Mouse (Mus musculus): ENCODE data around the gene Ptpn23. TPM values are rescaled to one million over a fixed set of nuclear protein-coding genes. Genes with fewer than 3 reads are reported as not detected.
"Not testable (repeated sequence)": the region's sequence is repeated elsewhere in the genome, so short reads cannot be mapped to it uniquely, and the experiment has no call there.

Gene Ptpn23
- polyA plus RNA-seq, 1 experiment from 2014 or later: 7.4 TPM

- no peak overlapping the region for H3K9ac ChIP-seq
- H3K4me3 ChIP-seq: no peak overlapping the region
- peaks cover 11% of the 10 kb centered on the region; the same call in 1 of the 2 replicates for H3K4me1 ChIP-seq
- peaks cover 91% of the 10 kb centered on the region for H3K36me3 ChIP-seq
- H3K9me3 ChIP-seq (replicated peaks): no peaks in the 10 kb centered on the region
- no peak overlapping the region for H3K4me2 ChIP-seq
- WGBS (ENCODE audit: insufficient replicate concordance): 84% methylated on average over 8 of the region's 8 CpGs
- ATAC-seq: no peak
- H3K27me3 ChIP-seq (replicated peaks): no peaks in the 10 kb centered on the region
- H3K27ac ChIP-seq: no peak overlapping the region
Observed at GRCm38 (mm10) chr9:110379361-110379760, 28.7 kb downstream of the Ptpn23 start.

- not testable (repeated sequence) for H3K27ac ChIP-seq; H3K4me2 ChIP-seq; H3K27me3 ChIP-seq (replicated peaks); H3K4me3 ChIP-seq; H3K9ac ChIP-seq; ATAC-seq; H3K9me3 ChIP-seq (replicated peaks)
- H3K4me1 ChIP-seq: peaks cover 11% of the 10 kb centered on the region; the same call in 1 of the 2 replicates
- peaks cover 90% of the 10 kb centered on the region for H3K36me3 ChIP-seq
- 82% methylated on average over 12 of the region's 15 CpGs for WGBS (ENCODE audit: insufficient replicate concordance)
Observed at GRCm38 (mm10) chr9:110377655-110378054, 30.4 kb downstream of the Ptpn23 start.

DNA sequence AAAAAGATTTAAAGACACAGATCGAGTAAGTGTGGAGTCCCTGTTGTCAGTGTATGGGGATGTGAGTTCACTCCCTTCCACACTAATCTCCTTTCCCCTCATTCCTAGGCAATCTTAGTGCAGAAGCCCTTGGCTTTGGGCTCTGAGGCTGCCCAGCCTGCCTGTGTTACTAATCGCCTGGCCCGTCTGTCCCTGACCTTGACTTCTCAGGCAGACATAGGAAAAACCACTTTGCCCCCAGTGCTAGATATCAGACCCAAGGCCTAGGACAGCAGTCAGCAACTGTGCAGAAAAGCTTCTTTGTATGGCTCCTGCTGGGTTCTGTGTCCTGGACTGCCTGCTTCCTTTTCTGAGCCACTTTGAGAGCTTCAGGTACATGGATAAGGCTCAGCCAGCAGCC lies 32.3 kb downstream of the Ptpn23 start:
- peaks cover 79% of the 10 kb centered on the region for H3K36me3 ChIP-seq
- ATAC-seq: no peak
- H3K4me3 ChIP-seq: no peak overlapping the region
- WGBS (ENCODE audit: insufficient replicate concordance): 84% methylated on average over 3 of the region's 3 CpGs
- no peak overlapping the region for H3K9ac ChIP-seq
- no peaks in the 10 kb centered on the region for H3K27me3 ChIP-seq (replicated peaks)
- no peak overlapping the region for H3K4me2 ChIP-seq
- H3K4me1 ChIP-seq: peaks cover 4% of the 10 kb centered on the region; the same call in 1 of the 2 replicates
- no peaks in the 10 kb centered on the region for H3K9me3 ChIP-seq (replicated peaks)
- H3K27ac ChIP-seq: no peak overlapping the region

GRCm38 (mm10) chr9:110373871-110374270 lies 34.1 kb downstream of the Ptpn23 start:
- Histone ChIP-seq H3K9me3 (replicated peaks) (no peaks in the 10 kb centered on the region), H3K4me3 (no peak overlapping the region), H3K27me3 (replicated peaks) (no peaks in the 10 kb centered on the region), H3K4me1 (no peaks in the 10 kb centered on the region), H3K27ac (no peak overlapping the region), H3K36me3 (peaks cover 61% of the 10 kb centered on the region), H3K4me2 (no peak overlapping the region), H3K9ac (no peak overlapping the region)
- ATAC-seq: no peak
- 81% methylated on average over 13 of the region's 13 CpGs for WGBS (ENCODE audit: insufficient replicate concordance)

- 86% methylated on average over 3 of the region's 3 CpGs for WGBS (ENCODE audit: insufficient replicate concordance)
- ATAC-seq: no peak
- Histone ChIP-seq H3K27me3 (replicated peaks) (no peaks in the 10 kb centered on the region), H3K4me2 (no peak overlapping the region), H3K4me1 (peaks cover 4% of the 10 kb centered on the region; the same call in 1 of the 2 replicates), H3K9ac (no peak overlapping the region), H3K27ac (no peak overlapping the region), H3K9me3 (replicated peaks) (no peaks in the 10 kb centered on the region), H3K36me3 (peaks cover 49% of the 10 kb centered on the region), H3K4me3 (no peak overlapping the region)
Observed at GRCm38 (mm10) chr9:110369860-110370259, 38.2 kb downstream of the Ptpn23 start.

DNA sequence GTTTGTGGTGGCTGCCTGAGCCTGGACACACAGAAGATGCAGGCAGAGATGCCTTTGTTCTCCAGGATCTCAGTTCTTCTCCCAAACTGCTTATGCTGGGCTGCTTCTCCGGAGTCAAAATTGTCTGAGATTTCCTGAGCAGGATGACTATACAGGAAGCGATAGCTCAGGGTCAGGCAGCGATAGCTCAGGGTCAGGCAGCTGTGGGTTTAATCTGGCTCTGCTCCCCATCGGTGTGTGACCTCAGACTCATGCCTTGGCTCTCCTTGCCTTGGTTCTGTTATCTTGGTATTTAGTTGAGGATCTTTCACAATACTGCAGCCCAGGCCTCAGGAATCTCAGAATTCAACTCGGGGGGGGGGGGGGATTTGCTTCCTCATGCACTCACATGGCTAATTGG lies 41.3 kb downstream of the Ptpn23 start:
- no peak overlapping the region for H3K27ac ChIP-seq
- no peaks in the 10 kb centered on the region for H3K27me3 ChIP-seq (replicated peaks)
- peaks cover 47% of the 10 kb centered on the region for H3K36me3 ChIP-seq
- H3K9ac ChIP-seq: no peak overlapping the region
- H3K4me3 ChIP-seq: no peak overlapping the region
- peaks cover 4% of the 10 kb centered on the region; the same call in 1 of the 2 replicates for H3K4me1 ChIP-seq
- ATAC-seq: no peak
- no peaks in the 10 kb centered on the region for H3K9me3 ChIP-seq (replicated peaks)
- H3K4me2 ChIP-seq: no peak overlapping the region
- WGBS (ENCODE audit: insufficient replicate concordance): 58% methylated on average over 5 of the region's 5 CpGs

- Histone ChIP-seq H3K27ac (no peak overlapping the region), H3K4me2 (no peak overlapping the region), H3K36me3 (peaks cover 40% of the 10 kb centered on the region), H3K9ac (no peak overlapping the region), H3K4me3 (no peak overlapping the region), H3K4me1 (peaks cover 7% of the 10 kb centered on the region; the same call in 1 of the 2 replicates), H3K9me3 (replicated peaks) (no peaks in the 10 kb centered on the region), H3K27me3 (replicated peaks) (no peaks in the 10 kb centered on the region)
- peak; percentile 74 for ATAC-seq
- 67% methylated on average over 10 of the region's 10 CpGs for WGBS (ENCODE audit: insufficient replicate concordance)
Observed at GRCm38 (mm10) chr9:110362337-110362736, 45.7 kb downstream of the Ptpn23 start.

GRCm38 (mm10) chr9:110361299-110361698 lies 46.7 kb downstream of the Ptpn23 start:
- Histone ChIP-seq H3K4me3 (no peak overlapping the region), H3K4me2 (no peak overlapping the region), H3K9me3 (replicated peaks) (no peaks in the 10 kb centered on the region), H3K27me3 (replicated peaks) (no peaks in the 10 kb centered on the region), H3K4me1 (0 out of 2 replicates have a peak, but pooled peaks cover 5% of the 10 kb centered on the region), H3K27ac (no peak overlapping the region), H3K9ac (no peak overlapping the region), H3K36me3 (peaks cover 41% of the 10 kb centered on the region)
- ATAC-seq: 0 out of 2 replicates have a peak, but pooled peaks have one; percentile 45
- WGBS (ENCODE audit: insufficient replicate concordance): 76% methylated on average over 12 of the region's 12 CpGs

- peaks cover 46% of the 10 kb centered on the region for H3K36me3 ChIP-seq
- 55% methylated on average over 2 of the region's 2 CpGs for WGBS (ENCODE audit: insufficient replicate concordance)
- H3K4me1 ChIP-seq: 0 out of 2 replicates have a peak, but pooled peaks cover 5% of the 10 kb centered on the region
- H3K9ac ChIP-seq: no peak overlapping the region
- peak; percentile 33; the same call in 1 of the 2 replicates for ATAC-seq
- H3K27ac ChIP-seq: no peak overlapping the region
- H3K4me3 ChIP-seq: no peak overlapping the region
- no peak overlapping the region for H3K4me2 ChIP-seq
- no peaks in the 10 kb centered on the region for H3K27me3 ChIP-seq (replicated peaks)
- no peaks in the 10 kb centered on the region for H3K9me3 ChIP-seq (replicated peaks)
Observed at GRCm38 (mm10) chr9:110358341-110358740, 49.7 kb downstream of the Ptpn23 start.

GRCm38 (mm10) chr9:110351932-110352632 lies 55.9 kb downstream of the Ptpn23 start:
- no peaks in the 10 kb centered on the region for H3K27me3 ChIP-seq (replicated peaks)
- WGBS (ENCODE audit: insufficient replicate concordance): 46% methylated on average over 8 of the region's 8 CpGs
- H3K9me3 ChIP-seq (replicated peaks): no peaks in the 10 kb centered on the region
- peaks cover 34% of the 10 kb centered on the region for H3K4me1 ChIP-seq
- ATAC-seq: no peak
- H3K27ac ChIP-seq: no peak overlapping the region
- no peak overlapping the region for H3K4me2 ChIP-seq
- H3K4me3 ChIP-seq: no peak overlapping the region
- H3K36me3 ChIP-seq: peaks cover 33% of the 10 kb centered on the region
- no peak overlapping the region for H3K9ac ChIP-seq

- Histone ChIP-seq H3K9ac (no peak overlapping the region), H3K9me3 (replicated peaks) (no peaks in the 10 kb centered on the region), H3K36me3 (peaks cover 29% of the 10 kb centered on the region), H3K27ac (0 out of 2 replicates have a peak overlapping the region, but pooled peaks have one; percentile 25), H3K4me3 (no peak overlapping the region), H3K4me1 (peaks cover 34% of the 10 kb centered on the region), H3K27me3 (replicated peaks) (no peaks in the 10 kb centered on the region), H3K4me2 (no peak overlapping the region)
- ATAC-seq: no peak
- 51% methylated on average over 2 of the region's 2 CpGs for WGBS (ENCODE audit: insufficient replicate concordance)
Observed at GRCm38 (mm10) chr9:110351350-110351749, 56.7 kb downstream of the Ptpn23 start.

DNA sequence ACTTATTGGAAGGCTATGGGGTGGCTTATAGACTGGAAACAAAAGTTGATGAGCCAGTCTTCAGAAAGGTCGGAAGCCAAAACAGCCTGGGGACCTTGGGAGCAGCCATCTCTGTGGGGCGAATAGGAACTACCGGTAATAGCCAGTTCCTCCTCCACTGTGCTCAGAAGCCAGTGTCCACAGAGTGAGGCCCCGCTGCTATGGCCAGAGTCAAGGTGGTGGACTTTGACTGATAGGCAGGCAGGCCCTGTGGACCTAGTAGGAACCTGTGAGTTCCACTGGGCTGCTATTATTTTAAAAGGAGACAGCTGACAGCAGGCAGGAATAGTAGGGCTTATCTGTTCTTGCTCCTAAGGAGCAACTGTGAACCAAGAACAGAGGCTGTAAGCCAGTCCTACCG lies 57.4 kb downstream of the Ptpn23 start:
- H3K4me2 ChIP-seq: no peak overlapping the region

More for the DNA sequence above, 57.4 kb downstream of the Ptpn23 start:
- WGBS (ENCODE audit: insufficient replicate concordance): 38% methylated on average over 5 of the region's 5 CpGs
- Histone ChIP-seq H3K4me1 (peaks cover 34% of the 10 kb centered on the region), H3K36me3 (peaks cover 23% of the 10 kb centered on the region), H3K27ac (0 out of 2 replicates have a peak overlapping the region, but pooled peaks have one; percentile 25), H3K27me3 (replicated peaks) (no peaks in the 10 kb centered on the region), H3K9ac (no peak overlapping the region), H3K4me3 (no peak overlapping the region), H3K9me3 (replicated peaks) (no peaks in the 10 kb centered on the region)
- 0 out of 2 replicates have a peak, but pooled peaks have one; percentile 52 for ATAC-seq
